Mouse (Mus musculus) limb, embryonic 12.5 days (tissue): ENCODE data around the gene Lcmt1. TPM values are rescaled to one million over a fixed set of nuclear protein-coding genes. Genes with fewer than 3 reads are reported as not detected.

ENCODE experiments used
- ATAC-seq: fragments of 200-750 bp; cut with Nextera tagmentation; 2 replicates; pipeline ENCODE4 v1.8.0; 2017; ENCODE audit warnings: low read depth, moderate TSS enrichment; ENCODE audit not compliant: insufficient number of reproducible peaks, insufficient read depth, low FRiP score, low TSS enrichment
- H3K27ac ChIP-seq: fragments of 300-500 bp; sonication (generic); 2 replicates; pipeline ENCODE4 v1.5.1; 2016; ENCODE audit warnings: mild to moderate bottlenecking, moderate library complexity
- H3K27me3 ChIP-seq: fragments of 300-500 bp; sonication (generic); 2 replicates; pipeline ENCODE4 v1.6.1; 2016; ENCODE audit warnings: mild to moderate bottlenecking, moderate library complexity
- H3K36me3 ChIP-seq: fragments of 300-500 bp; sonication (generic); 2 replicates; pipeline ENCODE4 v1.6.1; 2016; ENCODE audit warnings: mild to moderate bottlenecking, moderate library complexity
- H3K4me1 ChIP-seq: fragments of 300-500 bp; sonication (generic); replicated peaks from 2 replicates; pipeline ENCODE4 v1.6.1; 2016
- H3K4me2 ChIP-seq: fragments of 300-500 bp; sonication (generic); 2 replicates; pipeline ENCODE4 v1.6.1; 2016; ENCODE audit warnings: mild to moderate bottlenecking, moderate library complexity
- H3K4me3 ChIP-seq: fragments of 300-500 bp; sonication (generic); replicated peaks from 2 replicates; pipeline ENCODE4 v1.5.1; 2016; ENCODE audit warnings: mild to moderate bottlenecking
- H3K9ac ChIP-seq: fragments of 300-500 bp; sonication (generic); replicated peaks from 2 replicates; pipeline ENCODE4 v1.6.1; 2016; ENCODE audit warnings: mild to moderate bottlenecking, moderate library complexity
- H3K9me3 ChIP-seq: fragments of 300-500 bp; sonication (generic); 2 replicates; pipeline ENCODE4 v1.6.1; 2016; ENCODE audit warnings: mild to moderate bottlenecking, moderate library complexity
- WGBS: fragments of 180-500 bp; shearing (Covaris S2); methylation state at CpG from one replicate; pipeline ENCODE4 v1.1.7; 2016; 5-methylcytosine and 5-hydroxymethylcytosine counted together
- polyA plus RNA-seq: library from polyadenylated mRNA; unstranded; fragments of >200 nt; fragmentation: Nextera tagmentation; extraction: Ambion mirVana; gene quantifications from 2 replicates; pipeline ENCODE4 v1.2.1, GENCODE M21; 2016

Gene Lcmt1
- polyA plus RNA-seq, 1 experiment from 2014 or later = 52.7 TPM

DNA sequence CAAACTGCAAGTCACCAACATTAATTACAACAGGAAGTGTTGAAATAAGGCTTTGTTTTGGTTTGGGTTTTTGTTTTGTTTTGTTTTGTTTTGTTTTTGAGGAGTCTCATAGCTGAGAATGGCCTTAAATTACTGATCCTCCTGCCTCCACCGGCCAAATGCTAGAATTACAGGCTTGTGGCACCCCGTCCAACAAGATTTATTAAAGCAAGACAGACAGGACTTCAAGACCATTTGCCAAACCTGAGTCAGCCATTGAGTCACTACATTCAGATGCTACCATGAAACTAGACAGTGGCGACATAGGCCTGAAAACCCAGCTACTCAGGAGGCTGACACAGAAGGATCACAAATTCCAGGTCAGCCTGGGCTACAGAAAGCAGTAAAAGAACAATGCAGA, 1.9 kb downstream of the Lcmt1 start:
- WGBS = 63% methylated on average over 3 of the region's 3 CpGs
- H3K4me2 ChIP-seq = no peak overlapping the region
- H3K27ac ChIP-seq = no peak overlapping the region
- no peak overlapping the region for H3K4me3 ChIP-seq
- no peaks in the 10 kb centered on the region for H3K9me3 ChIP-seq
- no peak overlapping the region for H3K9ac ChIP-seq
- no peaks in the 10 kb centered on the region for H3K36me3 ChIP-seq
- H3K4me1 ChIP-seq = peaks cover 25% of the 10 kb centered on the region
- H3K27me3 ChIP-seq = no peaks in the 10 kb centered on the region
- no peak for ATAC-seq

DNA sequence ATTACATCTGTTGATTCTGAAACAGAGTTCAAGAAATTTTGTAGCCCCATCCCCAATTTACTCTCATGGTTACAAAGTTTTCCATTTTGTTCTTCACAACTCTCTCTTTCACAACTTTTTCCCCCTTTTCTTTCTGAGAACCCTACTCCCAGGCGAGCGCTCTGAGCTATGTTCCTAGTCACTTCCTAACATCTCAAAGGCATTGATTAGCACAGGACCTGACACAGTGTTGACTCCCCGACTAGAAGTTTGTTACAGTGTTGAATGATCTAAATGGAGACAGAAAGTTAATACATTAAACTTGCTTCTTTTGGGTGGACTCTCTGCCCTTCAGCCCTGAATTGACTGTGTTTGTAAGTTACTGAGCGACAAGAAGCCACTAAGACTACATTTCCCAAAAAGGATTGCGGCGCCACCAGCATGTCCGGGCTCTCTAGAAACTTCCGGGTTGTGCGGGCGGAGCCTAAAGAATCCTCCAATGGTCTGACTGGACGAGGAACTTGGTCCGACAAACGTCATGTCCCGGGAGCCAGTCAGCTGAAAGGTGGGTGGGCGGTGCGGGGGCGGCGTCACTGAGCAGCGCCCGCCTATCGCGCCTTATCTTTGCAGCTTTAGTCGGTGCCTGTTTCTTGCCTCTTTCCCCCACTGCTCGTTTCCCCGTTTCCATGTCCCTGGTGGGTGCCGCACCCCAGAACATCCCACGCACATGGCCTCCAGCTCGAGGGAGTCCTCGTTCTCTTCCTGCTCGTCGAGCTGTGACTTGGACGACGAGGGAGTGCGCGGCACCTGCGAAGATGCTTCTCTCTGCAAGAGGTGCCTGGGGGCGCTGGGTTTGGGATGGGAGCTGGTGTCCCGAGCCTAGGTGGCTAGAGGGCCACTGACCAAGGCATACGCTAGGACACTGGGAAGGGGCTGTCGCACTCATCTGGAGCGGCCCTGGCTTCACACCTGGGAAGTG, 8.1 kb downstream of the Lcmt1 start:
- Histone ChIP-seq H3K4me2 (peak overlapping the region; percentile 89), H3K27ac (no peak overlapping the region), H3K27me3 (no peaks in the 10 kb centered on the region), H3K9ac (peak overlapping the region; percentile 76), H3K4me1 (peaks cover 16% of the 10 kb centered on the region), H3K4me3 (peak overlapping the region; percentile 87), H3K9me3 (no peaks in the 10 kb centered on the region), H3K36me3 (no peaks in the 10 kb centered on the region)
- ATAC-seq = peak; percentile 99
- WGBS = 4% methylated on average over 41 of the region's 41 CpGs

DNA sequence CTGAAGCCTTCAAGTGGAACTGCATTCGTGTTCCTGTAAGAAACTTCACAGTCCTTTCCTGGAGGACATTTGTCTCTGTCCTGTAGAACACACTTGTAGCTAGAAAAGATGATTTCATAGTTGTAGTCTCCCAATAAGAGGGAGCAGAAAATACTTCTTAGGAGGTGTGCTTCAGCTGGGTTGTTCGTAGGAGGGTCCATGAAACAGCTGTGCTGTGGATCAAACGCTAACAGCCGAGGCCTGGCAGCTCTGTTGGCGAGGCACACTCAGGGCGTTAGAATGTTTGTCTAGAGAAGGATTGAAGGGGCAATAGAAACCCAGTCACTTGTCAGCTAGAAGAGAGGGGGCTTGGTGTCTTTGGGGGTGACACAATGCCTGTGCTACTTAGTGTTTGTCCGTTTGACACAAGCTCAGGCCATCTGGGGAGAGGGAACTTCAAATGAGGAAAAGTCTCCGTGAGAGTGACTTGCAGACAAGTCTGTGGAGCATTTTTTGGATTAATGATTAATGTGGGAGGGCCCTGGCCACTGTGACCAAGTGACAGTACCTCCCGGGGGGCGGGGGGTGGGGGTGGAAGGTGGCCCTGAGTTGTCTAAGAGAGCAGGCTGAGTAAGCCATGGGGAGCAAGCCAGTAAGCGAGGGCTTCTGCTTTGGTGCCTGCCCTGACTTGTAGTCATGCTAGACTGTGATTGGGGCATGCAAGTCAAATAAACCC, 16.3 kb downstream of the Lcmt1 start:
- no peak for ATAC-seq
- no peaks in the 10 kb centered on the region for H3K9me3 ChIP-seq
- H3K4me2 ChIP-seq = no peak overlapping the region
- H3K9ac ChIP-seq = no peak overlapping the region
- no peaks in the 10 kb centered on the region for H3K4me1 ChIP-seq
- no peak overlapping the region for H3K27ac ChIP-seq
- WGBS = 78% methylated on average over 11 of the region's 11 CpGs
- H3K4me3 ChIP-seq = no peak overlapping the region
- H3K36me3 ChIP-seq = peaks cover 38% of the 10 kb centered on the region
- H3K27me3 ChIP-seq = no peaks in the 10 kb centered on the region

DNA sequence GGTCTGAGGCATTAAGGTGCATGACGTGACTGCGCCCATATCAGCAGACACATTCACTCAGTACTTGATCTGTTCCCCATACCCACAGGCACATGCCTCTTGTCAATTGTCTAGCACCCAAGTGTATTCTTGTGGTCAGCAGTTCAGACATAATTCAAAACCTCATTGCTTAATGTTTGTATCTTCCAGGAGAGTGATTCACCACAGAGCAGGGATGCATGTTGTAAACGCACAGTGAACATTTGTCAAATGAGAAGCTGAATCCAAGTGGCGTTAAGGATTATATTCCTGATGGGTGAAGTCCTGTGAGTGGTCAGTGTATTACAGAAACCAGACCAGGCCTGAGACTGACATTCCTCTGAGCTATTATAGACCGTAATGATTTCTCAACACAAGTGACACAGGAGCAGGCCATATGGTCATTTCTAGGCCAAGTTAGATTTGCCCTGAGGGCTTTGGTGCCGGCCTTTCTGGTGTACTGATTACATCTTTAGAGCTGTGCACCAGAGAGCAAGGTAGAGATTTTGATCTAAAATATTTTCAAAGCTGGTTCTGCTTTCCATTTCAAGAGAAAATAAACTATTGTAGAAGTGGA, 20.2 kb downstream of the Lcmt1 start:
- Histone ChIP-seq H3K9ac (no peak overlapping the region), H3K27me3 (no peaks in the 10 kb centered on the region), H3K4me3 (no peak overlapping the region), H3K4me1 (no peaks in the 10 kb centered on the region), H3K27ac (no peak overlapping the region), H3K4me2 (no peak overlapping the region), H3K36me3 (peaks cover 57% of the 10 kb centered on the region), H3K9me3 (no peaks in the 10 kb centered on the region)
- no peak for ATAC-seq
- 77% methylated on average over 6 of the region's 6 CpGs for WGBS

DNA sequence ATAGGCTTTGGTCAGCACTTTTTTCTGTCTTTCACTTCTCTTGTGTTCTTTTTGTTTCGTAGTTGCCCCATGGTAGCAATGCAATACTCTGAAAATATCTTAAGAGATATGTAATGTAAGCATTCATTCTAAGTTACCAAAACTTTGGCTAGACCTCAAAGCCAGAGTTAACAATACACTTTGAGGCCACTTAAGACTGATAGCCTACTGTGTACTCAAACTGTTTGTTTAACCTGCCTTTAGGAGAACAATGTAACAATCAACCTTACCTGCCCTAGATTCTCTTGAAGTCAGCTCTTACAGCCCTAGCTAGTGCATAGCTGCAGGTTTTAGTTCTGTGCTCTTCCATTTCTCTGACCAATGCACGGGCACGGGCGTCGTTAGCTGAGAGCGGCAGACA, 24.7 kb downstream of the Lcmt1 start:
- H3K36me3 ChIP-seq = peaks cover 29% of the 10 kb centered on the region
- H3K4me3 ChIP-seq = no peak overlapping the region
- no peaks in the 10 kb centered on the region for H3K9me3 ChIP-seq
- WGBS = 92% methylated on average over 6 of the region's 6 CpGs
- no peak overlapping the region for H3K27ac ChIP-seq
- H3K9ac ChIP-seq = no peak overlapping the region
- no peak for ATAC-seq
- H3K4me2 ChIP-seq = no peak overlapping the region
- no peaks in the 10 kb centered on the region for H3K27me3 ChIP-seq
- no peaks in the 10 kb centered on the region for H3K4me1 ChIP-seq

DNA sequence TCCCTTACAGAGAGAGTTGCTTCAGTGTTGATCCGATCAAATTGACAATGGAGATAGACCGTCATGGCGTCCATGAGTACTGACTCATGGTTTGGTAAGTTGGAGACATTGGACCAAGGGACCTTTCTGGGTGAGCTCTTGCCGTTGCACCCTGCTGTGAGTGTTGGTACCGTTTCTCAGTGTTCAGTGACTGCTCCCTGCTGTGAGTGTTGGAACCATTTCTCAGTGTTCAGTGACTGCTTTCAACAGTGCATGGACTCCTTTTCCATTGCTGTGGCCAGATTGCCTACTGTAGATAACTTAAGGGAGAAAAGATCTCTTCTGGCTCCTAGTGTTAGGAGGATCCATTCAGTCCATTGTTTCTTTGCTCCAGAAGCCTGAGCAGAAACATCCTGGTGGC, 27.3 kb downstream of the Lcmt1 start:
- Histone ChIP-seq H3K27me3 (no peaks in the 10 kb centered on the region), H3K36me3 (peaks cover 29% of the 10 kb centered on the region), H3K27ac (no peak overlapping the region), H3K4me2 (no peak overlapping the region), H3K4me1 (no peaks in the 10 kb centered on the region), H3K9me3 (no peaks in the 10 kb centered on the region), H3K9ac (no peak overlapping the region), H3K4me3 (no peak overlapping the region)
- WGBS = 92% methylated on average over 5 of the region's 5 CpGs
- no peak for ATAC-seq

DNA sequence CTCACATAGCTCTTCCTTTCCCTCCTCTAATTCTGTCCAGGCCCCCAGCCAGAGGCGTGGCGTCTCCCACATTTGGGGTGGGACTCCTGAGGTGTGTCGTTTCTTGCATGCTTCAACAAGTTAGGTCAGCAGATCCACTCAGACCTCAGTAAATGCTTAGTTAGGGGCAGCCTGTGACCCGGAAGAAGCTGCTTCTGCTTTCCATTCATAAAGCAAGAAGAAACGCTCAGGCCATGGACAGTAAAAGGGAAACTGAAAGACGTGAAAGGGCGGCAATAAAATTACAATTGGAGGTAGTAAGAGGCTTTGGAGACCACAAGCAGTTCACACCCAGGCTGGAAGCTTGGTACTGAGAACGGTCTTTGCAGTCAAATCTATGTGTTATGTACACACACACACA, 27.8 kb downstream of the Lcmt1 start:
- no peak for ATAC-seq
- H3K4me2 ChIP-seq = no peak overlapping the region
- WGBS = 72% methylated on average over 8 of the region's 8 CpGs
- H3K9ac ChIP-seq = no peak overlapping the region
- no peak overlapping the region for H3K27ac ChIP-seq
- peaks cover 29% of the 10 kb centered on the region for H3K36me3 ChIP-seq
- no peaks in the 10 kb centered on the region for H3K9me3 ChIP-seq
- H3K4me1 ChIP-seq = no peaks in the 10 kb centered on the region
- no peak overlapping the region for H3K4me3 ChIP-seq
- H3K27me3 ChIP-seq = no peaks in the 10 kb centered on the region

DNA sequence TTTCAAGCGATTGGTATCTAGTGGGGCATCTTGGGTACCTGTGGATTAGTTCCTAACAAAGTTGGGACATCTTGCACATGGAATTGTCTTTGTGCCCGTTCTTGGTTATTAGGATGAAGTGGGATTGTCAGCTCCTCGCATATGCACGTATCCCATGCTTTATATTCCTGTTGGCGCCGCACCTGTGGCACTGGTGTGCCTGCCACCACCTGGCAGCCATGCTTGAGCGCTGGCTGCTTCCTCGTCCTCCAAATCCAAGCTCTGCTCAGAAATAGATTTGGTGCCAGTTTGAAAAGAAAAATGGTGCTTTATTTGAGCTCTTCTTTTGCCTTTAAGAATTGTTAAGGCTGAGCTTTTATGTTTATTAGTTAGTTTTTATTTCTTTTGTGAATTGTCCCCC, 28.3 kb downstream of the Lcmt1 start:
- peaks cover 32% of the 10 kb centered on the region; the same call in 1 of the 2 replicates for H3K36me3 ChIP-seq
- 87% methylated on average over 8 of the region's 8 CpGs for WGBS
- H3K27ac ChIP-seq = no peak overlapping the region
- H3K9me3 ChIP-seq = no peaks in the 10 kb centered on the region
- ATAC-seq = no peak
- H3K27me3 ChIP-seq = no peaks in the 10 kb centered on the region
- no peaks in the 10 kb centered on the region for H3K4me1 ChIP-seq
- no peak overlapping the region for H3K4me3 ChIP-seq
- H3K4me2 ChIP-seq = no peak overlapping the region
- H3K9ac ChIP-seq = no peak overlapping the region

DNA sequence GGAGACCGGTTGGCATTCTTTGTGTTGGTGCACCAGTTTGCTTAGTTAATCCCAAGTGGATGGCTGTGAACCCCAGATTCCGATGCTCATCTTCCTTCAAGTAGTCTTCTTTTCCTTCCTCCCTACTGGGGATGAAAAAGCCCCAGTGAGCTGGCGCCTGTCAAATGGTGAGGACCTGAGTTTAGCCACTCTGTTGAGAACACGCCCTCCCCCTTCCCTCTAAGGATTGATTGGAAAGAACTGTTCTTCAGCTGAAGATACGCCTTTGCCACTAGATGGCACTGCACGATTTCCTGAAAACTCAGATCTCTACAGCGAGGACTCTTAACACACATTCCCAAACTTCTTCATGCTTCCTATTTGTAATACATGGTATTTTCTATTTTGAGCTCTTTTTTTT, 29.2 kb downstream of the Lcmt1 start:
- Histone ChIP-seq H3K27me3 (no peaks in the 10 kb centered on the region), H3K27ac (no peak overlapping the region), H3K9me3 (no peaks in the 10 kb centered on the region), H3K9ac (no peak overlapping the region), H3K4me3 (no peak overlapping the region), H3K4me2 (no peak overlapping the region), H3K36me3 (peaks cover 27% of the 10 kb centered on the region; the same call in 1 of the 2 replicates), H3K4me1 (no peaks in the 10 kb centered on the region)
- peak; percentile 42; the same call in 1 of the 2 replicates for ATAC-seq
- WGBS = 26% methylated on average over 7 of the region's 7 CpGs

DNA sequence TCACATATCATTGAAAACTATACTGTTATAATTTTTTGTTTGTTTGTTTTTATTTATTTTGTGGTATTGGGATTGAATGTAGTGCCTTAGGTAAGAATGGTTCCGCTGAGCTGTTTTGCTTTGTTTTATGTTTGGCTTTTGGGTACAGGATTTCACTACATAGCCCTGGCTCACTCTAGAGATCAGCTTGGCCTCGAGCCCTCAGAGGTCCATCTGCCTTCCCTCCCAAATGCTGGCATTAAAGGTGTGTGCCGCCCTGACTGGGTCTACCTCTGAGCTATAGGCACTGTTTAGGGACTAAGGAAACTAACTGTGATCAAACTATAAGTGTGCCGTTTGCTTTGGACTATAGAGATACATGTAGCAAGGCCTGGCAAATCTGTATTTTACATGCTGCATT, 29.7 kb downstream of the Lcmt1 start:
- 89% methylated on average over 4 of the region's 4 CpGs for WGBS
- no peak for ATAC-seq

DNA sequence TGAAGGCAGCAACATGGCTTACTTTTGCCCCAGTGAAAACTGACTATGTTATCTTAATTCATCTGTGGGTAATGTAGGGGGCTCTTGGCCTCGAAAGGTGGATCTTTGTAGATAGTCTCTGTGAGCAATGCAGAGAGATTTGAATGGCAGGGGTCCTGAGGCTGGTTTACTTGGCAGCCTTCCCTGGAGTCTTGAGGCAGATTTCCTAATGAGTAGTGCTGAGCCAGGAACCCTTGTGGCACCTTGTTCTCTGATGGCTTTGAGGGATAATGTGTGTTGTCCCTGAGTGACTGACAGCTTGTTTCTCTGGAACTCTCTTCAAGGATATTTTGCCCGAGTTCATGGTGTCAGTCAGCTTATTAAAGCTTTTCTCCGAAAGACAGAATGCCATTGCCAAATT, 31.5 kb downstream of the Lcmt1 start:
- H3K4me3 ChIP-seq = no peak overlapping the region
- no peak overlapping the region for H3K4me2 ChIP-seq
- 86% methylated on average over 3 of the region's 3 CpGs for WGBS
- ATAC-seq = no peak
- H3K36me3 ChIP-seq = peaks cover 44% of the 10 kb centered on the region
- H3K9me3 ChIP-seq = no peaks in the 10 kb centered on the region
- no peaks in the 10 kb centered on the region for H3K27me3 ChIP-seq
- no peak overlapping the region for H3K27ac ChIP-seq
- H3K9ac ChIP-seq = no peak overlapping the region
- no peaks in the 10 kb centered on the region for H3K4me1 ChIP-seq

More for the DNA sequence above, 29.7 kb downstream of the Lcmt1 start:
- H3K4me1 ChIP-seq = no peaks in the 10 kb centered on the region
- no peak overlapping the region for H3K27ac ChIP-seq
- H3K9ac ChIP-seq = no peak overlapping the region
- peaks cover 29% of the 10 kb centered on the region for H3K36me3 ChIP-seq
- H3K9me3 ChIP-seq = no peaks in the 10 kb centered on the region
- no peak overlapping the region for H3K4me3 ChIP-seq
- H3K4me2 ChIP-seq = no peak overlapping the region
- no peaks in the 10 kb centered on the region for H3K27me3 ChIP-seq
